Mouse (Mus musculus) liver, embryonic 14.5 days (tissue): Measurements from ENCODE around the gene Gm49322. TPM values are rescaled to one million over a fixed set of nuclear protein-coding genes. Genes with fewer than 3 reads are reported as not detected.

Experiments
- ATAC-seq: fragments of 200-750 bp; cut with Nextera tagmentation; 2 replicates; pipeline ENCODE4 v1.8.0; 2017; ENCODE audit warnings: moderate number of reproducible peaks, mild to moderate bottlenecking, moderate library complexity; ENCODE audit not compliant: insufficient read depth
- DNase-seq, 3 experiments: peaks; one replicate each; pipeline ENCODE4 v3.0.0-alpha.2; 2012 to 2013; ENCODE audit warnings: low read depth in 3 of 3, low spot score in 3 of 3
- H3K27ac ChIP-seq: fragments of 300-500 bp; sonication (generic); 2 replicates; pipeline ENCODE4 v1.5.1; 2014; ENCODE audit warnings: moderate library complexity, mild to moderate bottlenecking, control low read depth, inconsistent platforms
- H3K27me3 ChIP-seq: fragments of 300-500 bp; sonication (generic); 2 replicates; pipeline ENCODE4 v1.6.1; 2014; ENCODE audit warnings: mild to moderate bottlenecking, low read length, moderate library complexity; ENCODE audit not compliant: control insufficient read depth, insufficient read depth
- H3K36me3 ChIP-seq: fragments of 300-500 bp; sonication (generic); replicated peaks from 2 replicates; pipeline ENCODE4 v1.6.1; 2014; ENCODE audit warnings: low read depth; ENCODE audit not compliant: control insufficient read depth, insufficient read depth
- H3K4me1 ChIP-seq, 2 experiments: fragments of 200-500 bp in 1 of 2; fragments of 300-500 bp in 1 of 2; sonication (generic) in 1 of 2; replicated peaks; 2 replicates each; pipeline ENCODE4 v1.6.1; 2012 to 2014; ENCODE audit warnings: antibody characterized with exemption in 1 of 2, inconsistent platforms in 1 of 2, low read length in 1 of 2; ENCODE audit not compliant: control insufficient read depth in 2 of 2, insufficient read depth in 2 of 2
- H3K4me2 ChIP-seq: fragments of 300-500 bp; sonication (generic); 2 replicates; pipeline ENCODE4 v1.6.1; 2014; ENCODE audit warnings: low read depth, mild to moderate bottlenecking, control low read depth, moderate library complexity
- H3K4me3 ChIP-seq, 2 experiments: fragments of 200-500 bp in 1 of 2; fragments of 300-500 bp in 1 of 2; sonication (generic) in 1 of 2; 2 replicates each; pipeline ENCODE4 v1.5.1; 2012 to 2014; ENCODE audit warnings: low read depth in 2 of 2, low read length in 2 of 2, mild to moderate bottlenecking in 2 of 2, control low read depth in 1 of 2, inconsistent platforms in 1 of 2, moderate library complexity in 1 of 2; ENCODE audit not compliant: insufficient read depth in 1 of 2
- H3K9ac ChIP-seq: fragments of 300-500 bp; sonication (generic); replicated peaks from 2 replicates; pipeline ENCODE4 v1.6.1; 2014; ENCODE audit warnings: mild to moderate bottlenecking, control low read depth, moderate library complexity
- H3K9me3 ChIP-seq: fragments of 300-500 bp; sonication (generic); 2 replicates; pipeline ENCODE4 v1.6.1; 2016; ENCODE audit warnings: low read length, mixed read lengths; ENCODE audit not compliant: control insufficient read depth
- CTCF ChIP-seq: IDR thresholded peaks from 2 replicates; pipeline ENCODE4 v1.5.1; 2016; ENCODE audit warnings: antibody characterized with exemption, low read depth, control low read depth
- EP300 ChIP-seq: IDR thresholded peaks from 2 replicates; pipeline ENCODE4 v1.6.1; 2016; ENCODE audit warnings: antibody characterized with exemption, low read depth
- WGBS: fragments of 180-500 bp; shearing (Covaris S2); extraction: QIAGEN DNeasy Blood & Tissue Kit; methylation state at CpG from one replicate; pipeline ENCODE4 v1.1.7; 2014; ENCODE audit not compliant: insufficient replicate concordance; 5-methylcytosine and 5-hydroxymethylcytosine counted together
- polyA plus RNA-seq, 2 experiments: library from polyadenylated mRNA; depleted of rRNA in 1 of 2; stranded (reverse) in 1 of 2; unstranded in 1 of 2; fragments of >200 nt; fragmentation: Nextera tagmentation in 1 of 2; extraction: Ambion mirVana in 1 of 2; gene quantifications; 2 replicates each; pipeline versions ENCODE4 v1.2.1 to v1.2.3; 2012 to 2014

The Gm49322 gene
- polyA plus RNA-seq, 2 experiments, result 0.19 to 1.2 TPM

DNA sequence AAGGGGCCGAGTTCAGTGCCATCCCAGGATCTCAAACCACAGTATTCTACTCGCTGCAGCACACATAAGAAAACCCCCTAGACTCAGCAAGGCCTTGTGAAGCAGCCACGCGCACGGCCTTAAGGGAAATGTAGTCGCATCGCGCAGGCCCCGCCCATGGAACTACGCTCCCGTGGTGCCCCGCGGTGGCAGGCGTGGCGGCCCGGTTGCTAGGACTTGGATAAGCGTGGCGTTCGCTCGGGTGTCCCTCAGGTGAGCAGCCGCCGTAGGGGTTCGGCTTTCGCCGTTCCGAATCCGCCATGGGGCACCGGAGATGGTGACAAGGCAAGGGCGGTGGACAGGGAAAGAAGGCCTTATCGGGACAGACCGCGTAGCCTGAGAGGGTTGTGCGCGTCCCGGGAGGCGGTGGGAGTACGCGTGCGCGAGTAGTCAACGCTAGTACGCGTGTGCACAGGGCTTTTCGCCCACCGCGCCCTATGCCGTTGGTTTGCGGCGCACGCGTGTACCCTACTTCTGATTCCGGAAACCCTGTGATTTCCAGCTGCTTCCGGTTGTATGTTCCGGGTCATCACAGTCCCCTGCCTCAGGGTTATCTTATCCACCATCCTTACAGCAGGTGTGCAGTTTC, 3.0 kb upstream of the Gm49322 start, which contains the start of the genes Scamp4 and Adat3:
Gene Scamp4 (plus strand): TSS at position 175 of the 628 bp plus-strand sequence.
Gene Adat3 (plus strand): TSS at position 183 of the 628 bp plus-strand sequence.
- Histone ChIP-seq H3K36me3 (peaks cover 19% of the 10 kb centered on the region), H3K9me3 (no peaks in the 10 kb centered on the region), H3K27me3 (no peaks in the 10 kb centered on the region), H3K4me3 (peak within 1 kb of the TSS; percentile 63 to 75), H3K27ac (peak within 1 kb of the TSS; percentile 97), H3K4me1 (peaks cover 49 to 51% of the 10 kb centered on the region in 2 experiments), H3K9ac (peak within 1 kb of the TSS; percentile 81), H3K4me2 (peak within 1 kb of the TSS; percentile 100)
- DNase-seq (peak; percentile 87 to 91 (median 89)), ATAC-seq (peak; percentile 87)
- under 1% methylated on average over 54 of the region's 54 CpGs for whole genome bisulfite sequencing
- no peak for TF ChIP-seq EP300
- TF ChIP-seq CTCF, result no peak

DNA sequence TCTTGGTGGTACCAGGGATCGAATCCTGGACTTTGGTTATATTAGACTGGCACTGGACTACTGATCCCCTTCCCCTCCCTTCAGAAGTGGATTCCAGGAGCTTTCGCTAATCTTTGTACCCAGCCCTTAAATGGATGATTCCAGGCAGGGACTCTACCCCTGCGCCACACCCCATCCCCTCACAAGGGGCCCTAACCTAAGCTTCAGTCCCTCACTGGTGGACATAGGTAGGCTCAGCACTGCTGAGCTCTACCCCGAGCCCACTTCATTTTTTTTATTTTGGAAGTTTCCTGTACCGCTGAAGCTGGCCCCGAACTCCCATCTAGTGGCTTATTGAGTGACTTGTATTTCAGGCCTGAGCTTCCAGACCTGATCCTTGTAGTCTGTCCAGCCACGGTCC, 2.5 kb upstream of the Gm49322 start:
- TF ChIP-seq EP300 (no peak), CTCF (no peak)
- Histone ChIP-seq H3K9ac (peak overlapping the region; percentile 81), H3K4me2 (peak overlapping the region; percentile 100), H3K4me3 (peak overlapping the region; percentile 63 to 75), H3K27me3 (no peaks in the 10 kb centered on the region), H3K9me3 (no peaks in the 10 kb centered on the region), H3K36me3 (peaks cover 25% of the 10 kb centered on the region), H3K27ac (peak overlapping the region; percentile 97), H3K4me1 (peaks cover 44 to 46% of the 10 kb centered on the region in 2 experiments)
- peak; percentile 16 for ATAC-seq
- 12% methylated on average over 7 of the region's 7 CpGs for WGBS
- DNase-seq, result no peak

DNA sequence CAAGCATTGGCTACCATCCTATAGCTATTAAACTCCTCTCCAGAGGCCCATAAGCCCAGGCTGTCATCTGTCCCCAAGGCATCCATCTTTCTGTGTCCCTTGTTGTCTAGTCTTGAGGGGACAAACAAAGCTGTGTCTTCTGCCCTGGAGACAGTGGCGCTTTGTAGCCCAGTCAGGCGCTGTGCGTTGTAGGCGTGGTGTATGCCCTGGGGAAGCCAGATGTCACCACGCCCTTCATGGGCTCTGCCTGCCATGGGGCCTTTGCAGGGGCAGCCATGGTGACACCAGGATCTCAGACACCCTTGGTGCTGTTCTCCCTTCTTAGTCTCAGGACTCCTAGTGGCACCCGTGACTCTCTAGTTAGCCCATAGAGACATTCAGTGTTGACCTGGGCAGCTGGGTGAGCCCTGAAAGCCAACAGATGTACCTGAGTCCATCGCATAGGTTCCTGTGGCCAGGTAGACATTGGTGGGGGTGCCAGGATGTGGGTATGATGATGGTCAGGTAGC, 1.8 kb upstream of the Gm49322 start:
- Histone ChIP-seq H3K4me1 (peaks cover 38 to 42% of the 10 kb centered on the region in 2 experiments), H3K36me3 (peaks cover 32% of the 10 kb centered on the region), H3K27me3 (no peaks in the 10 kb centered on the region), H3K4me2 (peak overlapping the region; percentile 100), H3K27ac (peak overlapping the region; percentile 97), H3K9me3 (no peaks in the 10 kb centered on the region), H3K9ac (peak overlapping the region; percentile 81), H3K4me3 (peak overlapping the region; percentile 63 to 75)
- peak; percentile 75 to 77 (median 77) for DNase-seq
- TF ChIP-seq CTCF (peak; percentile 24; the same call in 1 of the 2 replicates), EP300 (no peak)
- 26% methylated on average over 7 of the region's 7 CpGs for WGBS
- peak; percentile 71 for ATAC-seq

DNA sequence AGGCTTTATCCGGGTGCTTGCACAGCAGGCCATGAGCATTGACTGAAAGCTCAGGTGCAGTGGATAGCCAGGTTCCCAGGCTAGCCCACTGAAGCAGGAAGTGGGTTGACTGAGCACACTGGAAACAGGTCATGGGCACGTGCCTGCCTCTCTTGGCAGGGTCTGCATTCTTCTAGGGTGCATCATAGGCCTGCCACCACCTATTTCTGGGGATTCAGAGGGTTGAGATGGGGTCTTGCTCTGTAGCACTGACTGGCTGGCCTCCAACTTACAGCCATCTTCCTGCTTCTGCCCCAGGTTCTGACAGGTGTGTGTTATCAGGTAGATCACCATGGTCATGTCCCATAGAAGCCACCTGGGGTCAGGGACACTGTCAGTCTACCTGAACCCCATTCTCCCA, 833 bp upstream of the Gm49322 start:
- no peak for ATAC-seq

DNA sequence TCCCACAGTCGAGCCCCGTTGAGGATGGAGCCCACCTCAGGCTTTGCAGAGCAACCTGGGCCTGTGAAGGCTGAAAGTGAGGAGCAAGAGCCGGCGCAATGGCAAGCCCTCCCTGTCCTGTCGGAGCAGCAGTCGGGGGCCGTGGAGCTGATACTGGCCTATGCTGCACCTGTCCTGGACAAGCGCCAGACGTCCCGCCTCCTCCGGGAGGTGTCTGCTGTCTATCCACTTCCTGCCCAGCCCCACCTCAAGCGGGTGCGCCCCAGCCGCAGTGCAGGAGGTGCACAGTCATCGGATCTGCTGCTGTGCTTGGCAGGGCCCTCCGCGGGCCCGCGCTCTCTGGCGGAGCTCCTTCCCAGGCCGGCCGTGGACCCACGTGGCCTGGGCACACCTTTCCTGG, 485 bp downstream of the Gm49322 start:
- Histone ChIP-seq H3K4me1 (peaks cover 31 to 34% of the 10 kb centered on the region in 2 experiments), H3K9ac (no peak overlapping the region), H3K27ac (no peak overlapping the region), H3K27me3 (no peaks in the 10 kb centered on the region), H3K9me3 (no peaks in the 10 kb centered on the region), H3K4me2 (no peak overlapping the region), H3K4me3 (no peak overlapping the region), H3K36me3 (peaks cover 39% of the 10 kb centered on the region)
- no peak for DNase-seq
- 74% methylated on average over 23 of the region's 23 CpGs for whole genome bisulfite sequencing
- TF ChIP-seq EP300 (no peak), CTCF (no peak)
- ATAC-seq, result no peak

More for the DNA sequence above, 833 bp upstream of the Gm49322 start:
- H3K27me3 ChIP-seq, result no peaks in the 10 kb centered on the region
- peaks cover 39% of the 10 kb centered on the region for H3K36me3 ChIP-seq
- TF ChIP-seq EP300, result no peak
- H3K4me1 ChIP-seq, result peaks cover 33 to 37% of the 10 kb centered on the region in 2 experiments
- peak overlapping the region in 1 of 2 experiments; percentile 63; a peak in 1 of 4 replicates for H3K4me3 ChIP-seq
- 73% methylated on average over 2 of the region's 2 CpGs for WGBS
- no peak for DNase-seq
- peak overlapping the region; percentile 100 for H3K4me2 ChIP-seq
- no peaks in the 10 kb centered on the region for H3K9me3 ChIP-seq
- H3K9ac ChIP-seq, result peak overlapping the region; percentile 81
- peak overlapping the region; percentile 97 for H3K27ac ChIP-seq
